Mouse (Mus musculus) erythroblast, embryonic 14.5 days (primary cell): ENCODE measurements around the gene Pafah1b3.

ENCODE experiments used
- GATA1 ChIP-seq: IDR thresholded peaks from 2 replicates; pipeline ENCODE4 v1.6.1; 2012; ENCODE audit warnings: low read length, inconsistent platforms, mixed read lengths
- TAL1 ChIP-seq: IDR thresholded peaks from 3 replicates; pipeline ENCODE4 v1.6.1; 2012; ENCODE audit warnings: low read length, inconsistent platforms, mixed read lengths

DNA sequence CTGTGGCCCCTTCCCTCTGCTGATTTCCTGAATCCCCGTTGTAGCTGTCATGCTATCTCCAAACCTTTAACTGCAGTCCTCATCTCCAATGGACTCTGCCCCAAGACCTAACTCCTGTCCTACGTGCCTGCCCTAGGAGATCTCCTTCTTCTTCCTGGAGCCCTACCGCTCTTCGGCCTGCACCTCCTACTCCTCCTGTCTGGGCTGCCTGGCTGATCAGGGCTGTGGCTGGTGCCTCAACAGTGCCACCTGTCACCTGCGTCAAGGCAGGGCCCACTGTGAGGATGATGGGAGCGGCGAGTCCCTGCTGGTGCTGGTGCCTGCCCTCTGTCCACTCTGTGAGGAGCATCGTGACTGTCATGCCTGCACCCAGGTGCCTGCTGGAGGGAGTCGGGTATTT, 41.5 kb upstream of the Pafah1b3 start:
- no peak for TF ChIP-seq GATA1
- no peak for TF ChIP-seq TAL1
